Mouse (Mus musculus) T-cell, adult 66 days (primary cell): Measurements from ENCODE around the gene Il2rb. TPM values are rescaled to one million over a fixed set of nuclear protein-coding genes. Genes with fewer than 3 reads are reported as not detected.

ENCODE experiments used
- total RNA-seq, 2 experiments: library from RNA; stranded (reverse); gene quantifications; 3 replicates in 1 of 2; 4 replicates in 1 of 2; pipeline ENCODE4 v1.2.4; 2023

Gene Il2rb
- 100 to 1,000 TPM; 162 to 252 TPM for total RNA-seq

GRCm38 (mm10) chr15:78494968-78495406 is at the start of gene Il2rb:
Gene Il2rb (minus strand): TSS chr15:78495271.

DNA sequence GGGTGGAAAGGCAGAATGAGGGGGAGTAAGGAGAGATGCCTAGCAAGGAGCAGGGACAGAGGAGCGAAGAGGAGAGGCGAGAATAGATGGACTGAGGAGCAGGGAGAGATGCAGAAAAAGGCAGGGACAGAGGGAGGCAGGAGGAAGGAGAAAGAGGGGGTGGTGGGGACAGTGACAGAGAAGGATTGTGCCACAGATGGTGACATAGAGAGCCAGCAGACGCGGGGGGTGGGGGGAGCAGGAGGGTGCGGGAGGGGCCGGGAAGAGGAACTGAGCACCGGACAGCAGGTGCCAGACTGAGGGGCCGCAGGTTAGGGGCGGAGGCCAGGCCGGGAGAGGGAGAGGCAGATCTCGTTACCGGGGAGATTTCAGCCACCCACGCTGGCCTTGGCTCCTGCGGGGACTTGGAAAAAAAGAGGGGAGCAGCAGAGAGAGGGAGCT is 49.5 kb upstream of the Il2rb start, which contains the start of gene Sstr3:
TSS of gene Sstr3 (minus strand) at position 125 of the 441 bp plus-strand sequence.

GRCm38 (mm10) chr15:78530671-78531450 is 35.8 kb upstream of the Il2rb start, which contains the start of gene C1qtnf6:
Gene C1qtnf6 (minus strand): TSS chr15:78531416.

DNA sequence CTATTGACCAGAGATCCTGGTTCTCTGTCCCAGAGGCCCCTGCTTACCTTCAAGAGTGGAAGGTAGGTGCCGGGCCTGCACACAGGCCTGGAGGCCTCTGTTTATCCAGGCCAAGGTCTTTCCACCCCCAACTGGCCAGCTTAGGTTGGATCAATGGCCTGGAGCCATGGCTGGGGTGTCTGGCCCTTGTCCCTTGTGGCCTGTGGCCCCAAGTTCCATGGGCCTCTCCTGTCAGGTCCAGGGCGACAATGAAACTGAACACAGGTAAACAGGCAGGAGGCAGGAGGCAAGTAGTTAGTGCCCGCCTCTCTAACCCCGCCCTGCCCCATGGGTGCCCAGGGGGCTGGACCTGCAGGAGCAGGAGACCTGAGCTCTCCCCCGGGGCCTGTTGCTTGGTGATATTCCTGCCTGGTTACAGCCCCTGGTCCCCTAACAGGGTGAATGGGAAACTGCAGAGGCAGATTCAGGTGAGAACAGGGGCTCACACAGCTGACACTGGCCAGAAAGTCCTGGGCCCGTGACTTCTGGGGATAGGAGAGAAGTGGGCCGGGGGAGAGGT is 26.6 kb downstream of the Il2rb start, which contains the start of gene Tmprss6:
TSS of gene Tmprss6 (minus strand) at position 256 of the 559 bp plus-strand sequence.

Other genes starting within 250 kb of the Il2rb start
- gene Csf2rb2, start 189.6 kb downstream of the Il2rb start, total RNA-seq = 1 to 10 TPM in 1 of 2 experiments, under 1 TPM in 1; 0.86 to 2.4 TPM
- 1 to 10 TPM; 2.5 to 5.4 TPM for gene Csf2rb, start 169.5 kb downstream of the Il2rb start, total RNA-seq
- gene Tex33, start 99.4 kb downstream of the Il2rb start, total RNA-seq = not detected
- 1 to 10 TPM in 1 of 2 experiments, under 1 TPM in 1; 0.86 to 1.4 TPM for gene Tst, start 89.4 kb downstream of the Il2rb start, total RNA-seq
- gene Mpst, start 88.9 kb downstream of the Il2rb start, total RNA-seq = 10 to 100 TPM; 19.1 to 22.3 TPM
- 10 to 100 TPM in 1 of 2 experiments, 1 to 10 TPM in 1; 8.6 to 14.5 TPM for gene Kctd17, start 66.7 kb downstream of the Il2rb start, total RNA-seq
- gene Tmprss6, start 26.6 kb downstream of the Il2rb start, total RNA-seq = not detected
- 1 to 10 TPM; 1.3 to 2.0 TPM for gene C1qtnf6, start 36.1 kb upstream of the Il2rb start, total RNA-seq
- not detected for gene Sstr3, start 49.4 kb upstream of the Il2rb start, total RNA-seq
- gene Rac2, start 77.5 kb upstream of the Il2rb start, total RNA-seq = 100 to 1,000 TPM; 957 to 992 TPM
- gene Cyth4, start 101.8 kb upstream of the Il2rb start, total RNA-seq = 100 to 1,000 TPM; 177 to 202 TPM
- under 1 TPM; 0.15 to 0.86 TPM for gene Elfn2, start 223.5 kb upstream of the Il2rb start, total RNA-seq